Mouse (Mus musculus) G1E (cell line): Measurements from ENCODE around the gene Dlgap1. TPM values are rescaled to one million over a fixed set of nuclear protein-coding genes. Genes with fewer than 3 reads are reported as not detected.

ENCODE experiments used
- ATAC-seq: 2 replicates; pipeline ENCODE4 v1.8.0; 2016; ENCODE audit warnings: mild to moderate bottlenecking; ENCODE audit not compliant: insufficient number of reproducible peaks, poor library complexity, low FRiP score, severe bottlenecking; ENCODE audit errors: extremely low read depth
- DNase-seq: peaks from one replicate; pipeline ENCODE4 v3.0.0; 2012; ENCODE audit warnings: low spot score
- H3K27me3 ChIP-seq: 2 replicates; pipeline ENCODE4 v1.6.1; 2012; ENCODE audit warnings: mild to moderate bottlenecking, low read length, inconsistent platforms; ENCODE audit not compliant: insufficient read depth
- H3K36me3 ChIP-seq: replicated peaks from 2 replicates; pipeline ENCODE3; 2012; ENCODE audit warnings: mild to moderate bottlenecking, inconsistent platforms
- H3K4me1 ChIP-seq: 2 replicates; pipeline ENCODE4 v1.6.1; 2012; ENCODE audit warnings: low read depth, low read length, inconsistent platforms, mixed read lengths; ENCODE audit not compliant: insufficient read depth
- H3K4me3 ChIP-seq: 2 replicates; pipeline ENCODE4 v1.5.1; 2012; ENCODE audit warnings: low read depth, mild to moderate bottlenecking, inconsistent platforms, low read length, moderate library complexity, mixed read lengths
- H3K9me3 ChIP-seq: replicated peaks from 2 replicates; pipeline ENCODE4 v1.6.1; 2012; ENCODE audit warnings: inconsistent platforms
- CTCF ChIP-seq: IDR thresholded peaks from 2 replicates; pipeline ENCODE4 v1.5.1; 2012; ENCODE audit warnings: low read depth, low read length, inconsistent platforms, mixed read lengths
- GATA1 ChIP-seq: IDR thresholded peaks from 2 replicates; pipeline ENCODE4 v1.6.1; 2012; ENCODE audit warnings: borderline replicate concordance, low read length, inconsistent platforms, mixed read lengths
- GATA2 ChIP-seq: IDR thresholded peaks from 2 replicates; pipeline ENCODE4 v1.6.1; 2012; ENCODE audit warnings: low read depth, low read length, inconsistent platforms, borderline replicate concordance
- POLR2AphosphoS5 ChIP-seq: IDR thresholded peaks from 2 replicates; pipeline ENCODE4 v1.6.1; 2012; ENCODE audit warnings: low read depth, low read length, inconsistent platforms; ENCODE audit not compliant: insufficient replicate concordance
- TAL1 ChIP-seq: conservative IDR thresholded peaks from 2 replicates; pipeline ENCODE4 v1.6.1; 2012; ENCODE audit warnings: low read depth, low read length, inconsistent platforms, mixed read lengths
- polyA plus RNA-seq: library from polyadenylated mRNA; stranded (reverse); fragments of >175 nt; gene quantifications from 2 replicates; pipeline ENCODE4 v1.2.3, GENCODE M21; 2012
- total RNA-seq, 2 experiments: library from RNA; stranded (forward) in 1 of 2; stranded (reverse) in 1 of 2; fragments of 200-1000 nt in 1 of 2; fragments of >200 nt in 1 of 2; fragmentation: Nextera tagmentation in 1 of 2; gene quantifications; 2 replicates each; pipeline ENCODE4 v1.2.3; 2014 to 2017

Dlgap1 gene
- total and polyA plus RNA-seq, 3 experiments = 0.22 TPM; not detected in 2

GRCm38 (mm10) chr17:70435612-70436011 lies 466.7 kb downstream of the Dlgap1 start:
- TF ChIP-seq CTCF (no peak), GATA2 (no peak), GATA1 (no peak), POLR2AphosphoS5 (no peak), TAL1 (no peak)
- H3K36me3 ChIP-seq = no peaks in the 10 kb centered on the region
- no peaks in the 10 kb centered on the region for H3K27me3 ChIP-seq
- DNase-seq = no peak
- no peak overlapping the region for H3K4me3 ChIP-seq
- no peaks in the 10 kb centered on the region for H3K4me1 ChIP-seq
- no peak for ATAC-seq
- H3K9me3 ChIP-seq = peaks cover 35% of the 10 kb centered on the region

GRCm38 (mm10) chr17:70437229-70437628 lies 468.4 kb downstream of the Dlgap1 start:
- DNase-seq = no peak
- no peaks in the 10 kb centered on the region for H3K36me3 ChIP-seq
- no peak for ATAC-seq
- H3K27me3 ChIP-seq = no peaks in the 10 kb centered on the region
- TF ChIP-seq POLR2AphosphoS5 (no peak), GATA2 (no peak), TAL1 (no peak), GATA1 (no peak), CTCF (no peak)
- no peak overlapping the region for H3K4me3 ChIP-seq
- no peaks in the 10 kb centered on the region for H3K4me1 ChIP-seq
- H3K9me3 ChIP-seq = peaks cover 33% of the 10 kb centered on the region

- Histone ChIP-seq H3K36me3 (no peaks in the 10 kb centered on the region), H3K4me3 (no peak overlapping the region), H3K9me3 (peaks cover 31% of the 10 kb centered on the region), H3K27me3 (no peaks in the 10 kb centered on the region), H3K4me1 (no peaks in the 10 kb centered on the region)
- ATAC-seq (no peak), DNase-seq (no peak)
- TF ChIP-seq GATA1 (no peak), TAL1 (no peak), GATA2 (no peak), POLR2AphosphoS5 (no peak)
Measured at GRCm38 (mm10) chr17:70442976-70443375, 474.1 kb downstream of the Dlgap1 start.

GRCm38 (mm10) chr17:70446451-70446850 lies 477.6 kb downstream of the Dlgap1 start:
- no peak for TF ChIP-seq POLR2AphosphoS5
- no peak for TF ChIP-seq GATA1
- TF ChIP-seq CTCF = no peak
- no peak for TF ChIP-seq GATA2
- no peak for TF ChIP-seq TAL1
- no peaks in the 10 kb centered on the region for H3K27me3 ChIP-seq
- H3K9me3 ChIP-seq = peaks cover 31% of the 10 kb centered on the region
- no peak overlapping the region for H3K4me3 ChIP-seq
- no peaks in the 10 kb centered on the region for H3K4me1 ChIP-seq
- DNase-seq (no peak), ATAC-seq (no peak)
- H3K36me3 ChIP-seq = no peaks in the 10 kb centered on the region

- Histone ChIP-seq H3K36me3 (no peaks in the 10 kb centered on the region), H3K4me3 (no peak overlapping the region), H3K27me3 (no peaks in the 10 kb centered on the region), H3K9me3 (peaks cover 10% of the 10 kb centered on the region), H3K4me1 (no peaks in the 10 kb centered on the region)
- TF ChIP-seq GATA2 (no peak), GATA1 (no peak), TAL1 (no peak), POLR2AphosphoS5 (no peak), CTCF (no peak)
- DNase-seq (no peak), ATAC-seq (no peak)
Measured at GRCm38 (mm10) chr17:70455036-70455435, 486.2 kb downstream of the Dlgap1 start.

GRCm38 (mm10) chr17:70457103-70457502 lies 488.2 kb downstream of the Dlgap1 start:
- no peak for ATAC-seq
- DNase-seq = no peak
- H3K9me3 ChIP-seq = peaks cover 13% of the 10 kb centered on the region
- no peaks in the 10 kb centered on the region for H3K4me1 ChIP-seq
- H3K27me3 ChIP-seq = no peaks in the 10 kb centered on the region
- TF ChIP-seq POLR2AphosphoS5 (no peak), GATA2 (no peak), CTCF (no peak)
- no peaks in the 10 kb centered on the region for H3K36me3 ChIP-seq
- no peak overlapping the region for H3K4me3 ChIP-seq

- Histone ChIP-seq H3K9me3 (peaks cover 36% of the 10 kb centered on the region), H3K36me3 (no peaks in the 10 kb centered on the region), H3K4me3 (no peak overlapping the region), H3K4me1 (no peaks in the 10 kb centered on the region), H3K27me3 (no peaks in the 10 kb centered on the region)
- ATAC-seq (no peak), DNase-seq (no peak)
- TF ChIP-seq GATA2 = no peak
- no peak for TF ChIP-seq GATA1
- no peak for TF ChIP-seq CTCF
- no peak for TF ChIP-seq POLR2AphosphoS5
- no peak for TF ChIP-seq TAL1
Measured at GRCm38 (mm10) chr17:70462231-70462630, 493.4 kb downstream of the Dlgap1 start.
